Mouse (Mus musculus) telencephalon, adult 2 months (tissue): ENCODE measurements at regions not wholly inside any gene's neighbourhood (a gene's known extent, or its start where the extent isn't known, plus 50 kb on each side); places are given as distances from the start of the nearest gene placed in this dataset.
"Not testable (repeated sequence)": the region's sequence is repeated elsewhere in the genome, so short reads cannot be mapped to it uniquely, and the experiment has no call there.

Experiments
- DNase-seq: peaks from one replicate; pipeline ENCODE4 v3.0.0-alpha.2; 2011; ENCODE audit warnings: low read depth, low spot score

GRCm38 (mm10) chr8:83837637-83838378 lies 62.1 kb upstream of the Adgrl1 start:
- no peak for DNase-seq

- DNase-seq = no peak
These were observed 70.1 kb upstream of the Adgrl1 start for GRCm38 (mm10) chr8:83829851-83830250.

GRCm38 (mm10) chr8:83824925-83825680 lies 74.8 kb upstream of the Adgrl1 start:
- DNase-seq = no peak

- peak; percentile 5 for DNase-seq
These were observed 78.0 kb upstream of the Adgre5 start for GRCm38 (mm10) chr8:83819086-83819485.

- DNase-seq = no peak
These were observed 69.5 kb upstream of the Adgre5 start for GRCm38 (mm10) chr8:83810651-83811050.

GRCm38 (mm10) chr8:83805612-83806011 lies 64.5 kb upstream of the Adgre5 start:
- DNase-seq = no peak

GRCm38 (mm10) chr8:83803312-83803711 lies 62.2 kb upstream of the Adgre5 start:
- not testable (repeated sequence) for DNase-seq

- no peak for DNase-seq
These were observed 61.4 kb upstream of the Adgre5 start for GRCm38 (mm10) chr8:83802506-83802905.

GRCm38 (mm10) chr8:83799607-83799950 lies 58.5 kb upstream of the Adgre5 start:
- DNase-seq = no peak

GRCm38 (mm10) chr8:83798881-83799606 lies 57.9 kb upstream of the Adgre5 start:
- no peak for DNase-seq

- no peak for DNase-seq
These were observed 52.5 kb upstream of the Adgre5 start for GRCm38 (mm10) chr8:83793491-83794238.
